Mouse (Mus musculus) gastrocnemius, postnatal 36 days (tissue): ENCODE measurements around the gene Naip6. TPM values are rescaled to one million over a fixed set of nuclear protein-coding genes. Genes with fewer than 3 reads are reported as not detected.

Source experiments
- total RNA-seq, 2 experiments: library from RNA; stranded (reverse); gene quantifications; 2 replicates each; pipeline ENCODE4 v1.2.3; 2021

Naip6 gene
- total RNA-seq, 2 experiments from 2014 or later = 0.05 to 0.08 TPM

Other genes with a start within 250 kb of the Naip6 start
- gene Bdp1, start 213.6 kb downstream of the Naip6 start, total RNA-seq = 10 to 100 TPM; 12.8 to 16.4 TPM
- gene Serf1, start 209.7 kb downstream of the Naip6 start, total RNA-seq = 1 to 10 TPM; 6.6 to 7.9 TPM
- 10 to 100 TPM; 12.2 to 15.2 TPM for gene Smn1, start 192.8 kb downstream of the Naip6 start, total RNA-seq
- gene Naip2, start 115.6 kb downstream of the Naip6 start, total RNA-seq = under 1 TPM; 0.10 TPM
- under 1 TPM; 0.08 to 0.15 TPM for gene Naip5, start 71.4 kb downstream of the Naip6 start, total RNA-seq
- not detected for gene Naip1, start 135.2 kb upstream of the Naip6 start, total RNA-seq
- gene Gtf2h2, start 174.9 kb upstream of the Naip6 start, total RNA-seq = 10 to 100 TPM; 18.3 to 21.5 TPM
- under 1 TPM in 1 of 2 experiments, not detected in 1; 0.13 TPM for gene Ocln, start 235.0 kb upstream of the Naip6 start, total RNA-seq